Mouse (Mus musculus): Measurements from ENCODE around the gene Mab21l1. TPM values are rescaled to one million over a fixed set of nuclear protein-coding genes. Genes with fewer than 3 reads are reported as not detected.

Gene Mab21l1
- polyA plus RNA-seq, 1 experiment from 2014 or later = not detected

GRCm38 (mm10) chr3:55781429-55782055 lies 768 bp upstream of the Mab21l1 start:
- Histone ChIP-seq H3K4me3 (ENCODE audit: low read depth, low read length) (no peak overlapping the region), H3K27me3 (ENCODE audit: insufficient read depth, low read length) (peaks cover 72% of the 10 kb centered on the region), H3K27ac (ENCODE audit: low read depth) (no peak overlapping the region), H3K36me3 (replicated peaks; ENCODE audit: insufficient read depth, low read length) (no peaks in the 10 kb centered on the region), H3K4me2 (ENCODE audit: low read depth, low read length) (no peak overlapping the region), H3K9me3 (ENCODE audit: low read length) (no peaks in the 10 kb centered on the region), H3K4me1 (ENCODE audit: insufficient read depth) (no peaks in the 10 kb centered on the region), H3K9ac (replicated peaks) (no peak overlapping the region)
- TF ChIP-seq CTCF (IDR thresholded peaks at IDR 0.05; ENCODE audit: low read depth) (no peak), EP300 (IDR thresholded peaks at IDR 0.05; ENCODE audit: low read depth) (no peak)
- no peak for DNase-seq
- WGBS (ENCODE audit: insufficient replicate concordance) = 22% methylated on average over 5 of the region's 5 CpGs
- ATAC-seq = no peak

- Histone ChIP-seq H3K36me3 (replicated peaks; ENCODE audit: insufficient read depth, low read length) (no peaks in the 10 kb centered on the region), H3K4me3 (ENCODE audit: low read depth, low read length) (peak overlapping the region; percentile 34), H3K9me3 (ENCODE audit: low read length) (no peaks in the 10 kb centered on the region), H3K27me3 (ENCODE audit: insufficient read depth, low read length) (peaks cover 84% of the 10 kb centered on the region), H3K27ac (ENCODE audit: low read depth) (no peak overlapping the region), H3K4me2 (ENCODE audit: low read depth, low read length) (peak overlapping the region; percentile 64), H3K4me1 (ENCODE audit: insufficient read depth) (peaks cover 4% of the 10 kb centered on the region; the same call in 1 of the 2 replicates), H3K9ac (replicated peaks) (no peak overlapping the region)
- TF ChIP-seq CTCF (IDR thresholded peaks at IDR 0.05; ENCODE audit: low read depth) = no peak
- no peak for TF ChIP-seq EP300 (IDR thresholded peaks at IDR 0.05; ENCODE audit: low read depth)
- ATAC-seq = no peak
- 5% methylated on average over 22 of the region's 22 CpGs for WGBS (ENCODE audit: insufficient replicate concordance)
- peak; percentile 25 for DNase-seq
Measured at GRCm38 (mm10) chr3:55782771-55783170, 461 bp downstream of the Mab21l1 start.

GRCm38 (mm10) chr3:55783171-55784081 lies 1.1 kb downstream of the Mab21l1 start:
- Histone ChIP-seq H3K9ac (replicated peaks) (no peak overlapping the region), H3K4me3 (ENCODE audit: low read depth, low read length) (peak overlapping the region; percentile 34), H3K9me3 (ENCODE audit: low read length) (no peaks in the 10 kb centered on the region), H3K27ac (ENCODE audit: low read depth) (no peak overlapping the region), H3K4me1 (ENCODE audit: insufficient read depth) (peaks cover 4% of the 10 kb centered on the region; the same call in 1 of the 2 replicates), H3K27me3 (ENCODE audit: insufficient read depth, low read length) (peaks cover 86% of the 10 kb centered on the region), H3K4me2 (ENCODE audit: low read depth, low read length) (peak overlapping the region; percentile 64), H3K36me3 (replicated peaks; ENCODE audit: insufficient read depth, low read length) (no peaks in the 10 kb centered on the region)
- ATAC-seq = no peak
- TF ChIP-seq EP300 (IDR thresholded peaks at IDR 0.05; ENCODE audit: low read depth) (no peak), CTCF (IDR thresholded peaks at IDR 0.05; ENCODE audit: low read depth) (no peak)
- DNase-seq = no peak
- 7% methylated on average over 45 of the region's 45 CpGs for WGBS (ENCODE audit: insufficient replicate concordance)

GRCm38 (mm10) chr3:55784101-55784500 lies 1.8 kb downstream of the Mab21l1 start:
- Histone ChIP-seq H3K9ac (replicated peaks) (no peak overlapping the region), H3K4me2 (ENCODE audit: low read depth, low read length) (0 out of 2 replicates have a peak overlapping the region, but pooled peaks have one; percentile 64), H3K9me3 (ENCODE audit: low read length) (no peaks in the 10 kb centered on the region), H3K4me1 (ENCODE audit: insufficient read depth) (peaks cover 4% of the 10 kb centered on the region; the same call in 1 of the 2 replicates), H3K36me3 (replicated peaks; ENCODE audit: insufficient read depth, low read length) (no peaks in the 10 kb centered on the region), H3K4me3 (ENCODE audit: low read depth, low read length) (peak overlapping the region; percentile 34; the same call in 1 of the 2 replicates), H3K27ac (ENCODE audit: low read depth) (no peak overlapping the region), H3K27me3 (ENCODE audit: insufficient read depth, low read length) (peaks cover 84% of the 10 kb centered on the region)
- ATAC-seq (no peak), DNase-seq (no peak)
- no peak for TF ChIP-seq CTCF (IDR thresholded peaks at IDR 0.05; ENCODE audit: low read depth)
- no peak for TF ChIP-seq EP300 (IDR thresholded peaks at IDR 0.05; ENCODE audit: low read depth)
- WGBS (ENCODE audit: insufficient replicate concordance) = 15% methylated on average over 7 of the region's 7 CpGs

GRCm38 (mm10) chr3:55785266-55785980 lies 3.1 kb downstream of the Mab21l1 start:
- no peak overlapping the region for H3K9ac ChIP-seq (replicated peaks)
- DNase-seq (no peak), ATAC-seq (no peak)
- no peak overlapping the region for H3K4me3 ChIP-seq (ENCODE audit: low read depth, low read length)
- TF ChIP-seq EP300 (IDR thresholded peaks at IDR 0.05; ENCODE audit: low read depth) (no peak), CTCF (IDR thresholded peaks at IDR 0.05; ENCODE audit: low read depth) (no peak)
- H3K4me2 ChIP-seq (ENCODE audit: low read depth, low read length) = no peak overlapping the region
- no peaks in the 10 kb centered on the region for H3K36me3 ChIP-seq (replicated peaks; ENCODE audit: insufficient read depth, low read length)
- no peaks in the 10 kb centered on the region for H3K9me3 ChIP-seq (ENCODE audit: low read length)
- WGBS (ENCODE audit: insufficient replicate concordance) = 55% methylated on average over 4 of the region's 4 CpGs
- H3K27me3 ChIP-seq (ENCODE audit: insufficient read depth, low read length) = peaks cover 71% of the 10 kb centered on the region
- peaks cover 4% of the 10 kb centered on the region; the same call in 1 of the 2 replicates for H3K4me1 ChIP-seq (ENCODE audit: insufficient read depth)
- H3K27ac ChIP-seq (ENCODE audit: low read depth) = no peak overlapping the region
